Mouse (Mus musculus): ENCODE results near the gene Ncapd2.
A peak's percentile ranks its signal among the peaks of the same experiment; 100 is the strongest.
"Not testable (repeated sequence)": the region's sequence is repeated elsewhere in the genome, so short reads cannot be mapped to it uniquely, and the experiment has no call there.

Ncapd2 gene

DNA sequence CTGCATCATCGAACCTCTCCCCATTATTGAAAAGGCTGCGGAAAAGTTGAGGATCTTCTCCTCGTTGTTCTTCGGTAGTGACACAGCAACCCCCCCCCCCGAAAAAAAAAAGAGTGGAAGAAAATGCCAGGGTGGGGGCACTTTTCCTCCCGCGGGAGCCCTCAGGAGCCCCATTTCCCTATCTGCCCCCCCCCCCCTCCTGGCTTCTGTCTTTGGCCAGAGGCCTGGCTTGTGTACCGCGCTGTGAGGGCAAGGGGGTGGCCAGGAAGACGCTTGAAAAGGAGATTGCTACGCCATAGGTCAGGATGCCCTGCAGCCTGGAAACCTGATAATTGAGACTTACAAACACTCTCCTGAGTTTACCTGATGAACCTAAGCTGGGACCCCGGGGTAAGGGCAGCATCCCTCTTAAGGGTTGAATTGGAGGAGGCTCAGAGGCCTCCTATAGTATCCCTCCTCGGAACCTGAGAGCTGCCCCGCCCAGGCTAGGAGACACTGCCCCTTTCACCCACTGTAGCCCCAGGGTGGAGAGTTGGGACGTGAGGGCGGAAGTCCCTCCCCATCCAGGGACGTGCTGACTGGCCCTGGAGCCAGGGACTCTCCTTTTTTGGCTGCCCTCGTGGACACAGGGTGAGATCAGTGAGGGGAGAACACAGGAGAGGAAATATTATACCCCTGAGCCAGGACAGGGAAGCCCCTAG, 25.3 kb downstream of the Ncapd2 start, which contains the start of gene Gapdh:
Gene Gapdh, minus strand, starts transcription at position 417 of the 701 bp plus-strand sequence.
- DNase-seq (ENCODE audit: low read depth in 2 of 2, low spot score in 2 of 2): no peak

GRCm38 (mm10) chr6:125165328-125165891, 26.1 kb downstream of the Ncapd2 start:
- DNase-seq (ENCODE audit: low read depth in 2 of 2, low spot score in 2 of 2): peak; percentile 95 to 96

DNA sequence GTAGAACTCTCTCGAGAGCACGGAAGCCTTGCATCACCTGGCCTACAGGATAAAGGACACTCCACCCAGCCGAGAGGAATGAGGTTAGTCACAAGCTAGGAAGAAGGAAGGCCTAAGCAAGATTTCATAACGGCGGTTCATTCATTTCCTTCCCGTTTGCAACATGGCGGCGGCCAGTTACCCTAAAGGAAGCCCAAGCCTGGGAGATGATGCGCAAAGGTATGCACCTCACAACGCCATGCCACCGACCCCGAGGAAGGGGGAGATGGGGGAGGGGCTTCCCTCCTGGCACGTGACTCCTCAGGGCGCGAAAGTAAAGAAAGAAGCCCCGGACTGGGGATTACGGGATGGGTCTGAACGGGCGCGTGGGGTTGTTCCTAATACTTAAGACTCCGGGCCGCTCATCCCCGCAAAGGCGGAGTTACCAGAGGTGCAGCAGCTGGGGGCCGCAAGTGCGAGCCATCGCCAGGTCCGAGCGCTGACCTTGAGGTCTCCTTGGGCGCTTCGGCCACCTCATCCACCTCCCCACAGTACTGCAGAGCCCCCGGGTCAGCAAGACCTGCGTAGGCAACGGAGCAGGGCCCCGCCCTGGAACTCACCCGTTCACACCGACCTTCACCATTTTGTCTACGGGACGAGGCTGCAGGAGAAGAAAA, 26.7 kb downstream of the Ncapd2 start:
- peak; percentile 49 to 61 for DNase-seq (ENCODE audit: low read depth in 2 of 2, low spot score in 2 of 2)

- DNase-seq (ENCODE audit: low read depth in 2 of 2, low spot score in 2 of 2): no peak
These were observed 27.5 kb downstream of the Ncapd2 start for GRCm38 (mm10) chr6:125163801-125164657.

- DNase-seq (ENCODE audit: low read depth in 2 of 2, low spot score in 2 of 2): not testable (repeated sequence)
These were observed 28.7 kb downstream of the Ncapd2 start for GRCm38 (mm10) chr6:125162615-125163305.

- peak; percentile 71 to 84 for DNase-seq (ENCODE audit: low read depth in 2 of 2, low spot score in 2 of 2)
These were observed 29.5 kb downstream of the Ncapd2 start for GRCm38 (mm10) chr6:125161971-125162370.

GRCm38 (mm10) chr6:125160854-125161760, 30.4 kb downstream of the Ncapd2 start:
- DNase-seq (ENCODE audit: low read depth in 2 of 2, low spot score in 2 of 2): no peak

DNA sequence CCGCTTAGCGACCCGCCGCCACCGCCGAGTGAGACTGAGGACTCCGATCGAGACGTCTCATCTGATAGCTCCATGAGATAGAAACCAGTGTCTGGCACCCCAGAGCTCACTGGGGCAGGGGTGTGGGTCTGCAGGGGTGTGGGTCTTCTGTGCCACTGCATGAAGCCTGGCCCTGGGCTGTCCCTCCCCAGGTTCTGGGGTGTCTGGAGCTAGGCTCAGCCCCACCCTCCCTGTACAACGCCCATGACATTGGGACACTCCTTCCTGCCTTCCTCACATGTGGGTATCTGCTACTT, 31.0 kb downstream of the Ncapd2 start:
- no peak for DNase-seq (ENCODE audit: low read depth in 2 of 2, low spot score in 2 of 2)

DNA sequence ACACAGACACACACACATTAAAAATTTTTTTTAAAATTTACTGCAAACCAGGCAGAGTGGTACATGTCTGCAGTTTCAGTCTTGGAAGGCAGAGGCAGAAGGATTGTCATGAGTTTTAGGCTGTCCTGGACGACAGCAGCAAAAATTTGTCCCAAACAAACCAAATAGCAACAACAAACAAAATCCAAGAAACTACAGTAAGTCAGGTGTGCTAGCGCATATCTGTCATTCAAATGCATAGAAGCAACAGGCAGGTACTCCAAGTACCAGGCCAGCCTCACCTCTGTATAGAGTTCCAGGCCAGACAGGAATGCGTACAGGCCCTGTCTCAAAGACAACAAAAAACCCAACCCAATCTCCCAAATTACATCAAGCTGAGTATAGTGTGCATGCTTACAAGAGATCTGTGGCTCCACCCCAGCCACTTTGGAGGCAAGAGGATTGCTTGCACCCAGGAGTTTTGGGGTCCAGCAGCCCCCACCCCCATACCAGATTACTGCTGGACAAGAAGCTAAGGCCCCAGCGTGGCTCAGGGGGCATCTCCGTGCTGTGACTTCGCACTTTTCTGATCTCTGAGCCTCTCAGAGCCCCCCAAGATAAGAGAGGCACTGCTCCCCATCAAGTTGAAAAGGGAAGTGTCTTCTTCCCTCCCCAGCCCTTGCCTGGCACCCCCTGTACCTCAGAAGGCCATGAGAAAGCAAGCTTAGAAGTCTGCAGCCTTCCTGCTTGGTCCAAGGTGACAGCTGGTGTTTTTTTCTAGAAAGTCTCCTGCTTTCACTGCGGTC, 31.5 kb downstream of the Ncapd2 start:
- no peak for DNase-seq (ENCODE audit: low read depth in 2 of 2, low spot score in 2 of 2)

DNA sequence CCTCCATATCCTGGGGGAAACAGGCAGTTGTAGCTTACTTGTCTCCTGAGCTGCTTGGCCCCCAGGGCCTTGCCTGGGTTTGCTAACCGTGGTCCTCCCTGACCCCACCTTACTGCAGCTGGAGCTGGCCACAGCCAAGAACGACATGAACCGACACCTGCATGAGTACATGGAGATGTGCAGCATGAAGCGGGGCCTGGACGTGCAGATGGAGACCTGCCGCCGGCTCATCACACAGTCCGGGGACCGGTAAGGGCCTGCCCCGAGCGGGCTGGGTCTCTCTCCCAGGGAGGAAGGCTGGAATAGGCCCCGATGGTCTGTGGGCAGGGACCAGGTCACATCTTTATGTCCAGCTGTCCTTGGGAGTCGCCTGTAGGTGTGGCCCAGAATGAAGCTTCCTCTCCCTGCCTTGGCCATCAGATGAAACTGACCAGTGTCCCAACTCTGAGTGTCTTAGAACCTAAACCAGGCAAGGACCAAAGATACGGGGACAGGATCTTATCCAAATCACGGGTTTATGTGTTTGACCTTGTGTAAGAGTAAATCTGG, 32.5 kb downstream of the Ncapd2 start:
- no peak for DNase-seq (ENCODE audit: low read depth in 2 of 2, low spot score in 2 of 2)

DNA sequence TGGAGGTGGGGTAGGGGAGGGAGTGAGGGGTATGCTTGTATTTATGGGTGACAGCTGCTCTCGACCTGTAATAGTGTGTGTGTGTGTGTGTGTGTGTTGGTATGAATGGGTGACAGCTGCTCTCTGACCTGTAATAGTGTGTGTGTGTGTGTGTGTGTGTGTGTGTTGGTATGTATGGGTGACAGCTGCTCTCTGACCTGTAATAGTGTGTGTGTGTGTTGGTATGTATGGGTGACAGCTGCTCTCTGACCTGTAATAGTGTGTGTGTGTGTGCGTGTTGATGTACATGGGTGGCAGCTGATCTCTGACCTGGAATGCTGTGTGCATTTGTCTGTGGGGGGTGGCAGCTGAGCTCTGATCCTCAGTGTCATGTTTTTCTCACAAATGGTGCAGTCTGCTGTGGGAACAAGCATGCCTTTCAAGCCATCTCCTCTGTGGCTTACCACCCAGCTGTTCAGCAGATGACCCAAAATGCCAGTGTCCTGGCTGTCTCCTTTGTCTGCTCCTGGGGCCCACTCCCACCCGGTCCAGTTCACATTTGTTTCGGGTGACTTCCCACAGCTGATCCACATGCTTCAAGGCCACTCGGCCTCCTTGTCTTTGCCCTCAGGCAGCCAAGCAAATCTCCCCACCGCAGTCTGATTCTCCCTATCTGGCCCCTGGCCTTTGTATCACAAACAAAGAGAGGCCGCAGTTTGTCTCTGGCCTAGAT, 34.4 kb downstream of the Ncapd2 start:
- DNase-seq (ENCODE audit: low read depth in 2 of 2, low spot score in 2 of 2): no peak

DNA sequence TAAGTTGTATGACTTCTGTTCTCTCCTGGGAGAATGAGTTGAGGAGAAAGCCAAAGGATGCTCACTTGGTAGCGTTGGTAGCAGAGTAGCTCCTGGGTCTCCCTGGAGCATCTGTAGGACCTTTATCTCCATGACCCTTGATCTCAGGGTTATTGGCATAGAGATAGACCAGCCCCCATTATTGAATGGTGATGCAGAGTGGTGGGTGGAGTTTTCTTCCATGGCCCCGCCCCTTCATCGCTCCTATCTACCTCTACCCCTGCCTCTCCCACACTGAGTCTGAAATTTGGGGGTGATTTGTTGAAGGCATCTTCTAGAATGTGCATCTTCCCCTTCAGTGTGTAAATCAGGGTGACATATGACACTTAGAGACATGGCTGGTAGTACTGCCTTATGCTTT, 35.0 kb downstream of the Ncapd2 start:
- DNase-seq (ENCODE audit: low read depth in 2 of 2, low spot score in 2 of 2): no peak

GRCm38 (mm10) chr6:125155262-125155661, 36.2 kb downstream of the Ncapd2 start:
- DNase-seq (ENCODE audit: low read depth in 2 of 2, low spot score in 2 of 2): no peak

GRCm38 (mm10) chr6:125154550-125154949, 37.0 kb downstream of the Ncapd2 start:
- DNase-seq (ENCODE audit: low read depth in 2 of 2, low spot score in 2 of 2): no peak

- no peak for DNase-seq (ENCODE audit: low read depth in 2 of 2, low spot score in 2 of 2)
These were observed 37.8 kb downstream of the Ncapd2 start for GRCm38 (mm10) chr6:125153682-125154081.

GRCm38 (mm10) chr6:125153018-125153389, 38.5 kb downstream of the Ncapd2 start:
- DNase-seq (ENCODE audit: low read depth in 2 of 2, low spot score in 2 of 2): no peak

GRCm38 (mm10) chr6:125152212-125153017, 39.1 kb downstream of the Ncapd2 start:
- no peak for DNase-seq (ENCODE audit: low read depth in 2 of 2, low spot score in 2 of 2)

GRCm38 (mm10) chr6:125149569-125149950, 41.9 kb downstream of the Ncapd2 start:
- DNase-seq (ENCODE audit: low read depth in 2 of 2, low spot score in 2 of 2): no peak
